Mouse (Mus musculus): ENCODE results near the gene Sephs2. TPM values are rescaled to one million over a fixed set of nuclear protein-coding genes. Genes with fewer than 3 reads are reported as not detected.
"Not testable (repeated sequence)": the region's sequence is repeated elsewhere in the genome, so short reads cannot be mapped to it uniquely, and the experiment has no call there.

The Sephs2 gene
- total RNA-seq, 2 experiments from 2014 or later: 28.5 to 30.0 TPM

DNA sequence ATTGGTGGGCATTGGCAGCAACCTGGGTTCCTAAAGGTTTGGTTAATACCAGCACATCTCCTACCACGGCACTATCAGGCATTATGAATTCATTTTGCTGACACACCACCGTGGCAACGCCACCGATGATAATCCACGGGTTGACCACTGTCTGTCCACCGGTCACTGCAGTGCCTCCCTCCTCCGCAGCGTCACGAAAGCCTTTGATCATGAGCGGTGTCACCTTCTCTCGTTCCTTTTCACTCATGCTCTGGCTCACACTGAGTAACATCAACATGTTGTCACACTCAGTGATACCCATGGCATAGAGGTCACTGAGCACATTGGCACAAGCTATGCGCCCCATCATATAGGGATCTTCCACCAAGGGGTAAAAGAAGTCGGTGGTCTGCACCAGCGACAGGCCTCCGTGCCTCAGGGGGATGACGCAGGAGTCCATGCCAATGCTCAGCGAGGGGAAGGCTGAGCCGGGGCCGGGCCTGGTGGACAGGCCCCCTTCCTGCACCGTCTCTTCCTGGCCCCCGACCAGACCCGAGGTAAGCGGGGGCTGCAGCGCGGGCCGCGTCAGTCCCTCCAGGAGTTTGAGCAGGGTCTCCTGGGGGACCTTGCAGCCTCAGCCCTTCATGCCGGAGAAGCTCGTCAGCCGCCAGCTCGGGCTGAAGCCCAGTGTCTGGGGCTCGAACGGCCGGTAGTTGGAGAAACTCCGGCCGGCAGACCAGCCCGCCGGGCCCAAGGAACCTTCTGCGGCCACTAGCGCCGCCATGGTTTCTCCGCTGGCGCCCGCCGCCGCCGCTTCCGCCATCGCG, 534 bp downstream of the Sephs2 start:
- DNase-seq: peak in 1 of 2 experiments; percentile 22
- intact Hi-C loops (cut with DNase I): no loop called here

DNA sequence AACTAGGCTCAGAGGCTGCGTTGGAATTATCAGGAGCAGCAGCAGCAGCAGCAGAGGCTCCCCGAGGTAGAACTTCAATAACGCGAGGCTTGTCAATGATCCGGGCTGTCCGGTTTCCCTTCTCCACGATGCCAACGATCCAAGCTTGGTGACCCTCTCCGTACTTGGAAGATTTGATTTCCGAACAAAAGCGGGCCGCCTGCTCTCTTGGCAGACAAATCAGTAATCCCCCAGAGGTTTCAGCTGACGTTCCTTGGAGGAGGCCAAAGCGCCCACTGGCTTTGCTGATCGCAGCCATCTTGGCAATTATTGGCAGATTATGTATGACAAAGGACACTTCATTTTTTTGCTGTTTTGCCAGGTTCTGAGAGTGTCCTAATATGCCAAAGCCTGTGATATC, 1.3 kb downstream of the Sephs2 start:
- intact Hi-C loops (cut with DNase I): no loop called here

DNA sequence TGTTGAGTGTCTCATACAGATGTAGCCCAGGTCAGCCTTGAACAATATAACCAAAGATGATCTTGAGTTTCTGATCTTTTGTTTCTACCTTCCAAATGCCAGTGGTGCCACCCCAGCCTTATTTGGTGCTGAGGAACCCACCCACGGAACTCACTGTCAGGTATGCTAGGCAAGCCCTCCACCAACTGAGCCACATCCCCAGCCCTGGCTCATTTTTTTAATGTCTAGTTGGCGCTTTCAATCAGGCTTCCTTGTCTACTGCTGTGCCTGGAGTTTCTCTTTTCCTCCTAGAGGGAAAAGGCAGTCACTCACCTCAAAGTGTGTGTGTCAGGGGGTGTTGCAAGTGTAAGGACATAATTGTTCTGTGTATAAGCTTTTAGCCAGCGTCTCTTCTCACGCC, 2.8 kb downstream of the Sephs2 start:
- intact Hi-C loops (cut with DNase I): no loop called here
- no peak for DNase-seq

More for the DNA sequence above, 1.3 kb downstream of the Sephs2 start:
- DNase-seq: no peak

DNA sequence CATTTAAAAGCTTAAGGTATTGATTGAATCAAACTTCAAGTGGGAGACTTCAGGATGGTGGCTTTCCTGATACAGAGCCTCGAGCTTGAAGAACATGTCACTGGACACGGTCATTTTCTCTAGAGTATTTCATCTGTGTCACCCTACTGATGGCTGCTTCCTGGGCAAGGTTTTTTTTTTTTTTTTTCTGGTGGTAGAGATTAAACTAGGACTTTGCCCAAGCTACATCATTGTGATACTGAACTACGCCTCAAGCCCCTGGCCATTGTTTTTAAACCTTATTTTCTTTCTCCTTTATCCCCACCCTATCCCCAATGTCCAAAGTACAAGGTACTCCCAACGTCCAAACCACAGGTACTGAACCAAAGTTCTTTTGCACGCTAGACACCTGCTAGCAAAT, 3.2 kb downstream of the Sephs2 start:
- intact Hi-C loops (cut with DNase I): no loop called here
- no peak for DNase-seq

DNA sequence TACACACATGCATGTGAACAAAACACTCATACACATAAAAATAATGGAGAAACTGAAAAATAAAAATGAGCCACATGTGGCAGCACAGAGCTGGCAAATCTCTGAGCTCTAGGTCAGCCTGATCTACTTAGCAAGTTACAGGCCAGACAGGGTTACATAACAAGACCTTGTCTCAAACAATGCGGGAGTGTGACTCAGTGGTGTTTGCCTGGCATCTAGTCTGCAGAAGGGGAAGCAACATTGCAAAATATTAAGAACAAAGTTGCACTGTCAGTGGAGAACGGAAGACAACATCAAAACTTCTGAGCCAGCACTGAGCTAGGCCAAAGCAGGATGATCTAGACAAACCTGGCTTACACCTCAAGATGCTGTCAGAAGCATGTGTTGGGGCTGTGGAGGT, 3.6 kb downstream of the Sephs2 start:
- intact Hi-C loops (cut with DNase I): no loop called here
- no peak for DNase-seq

DNA sequence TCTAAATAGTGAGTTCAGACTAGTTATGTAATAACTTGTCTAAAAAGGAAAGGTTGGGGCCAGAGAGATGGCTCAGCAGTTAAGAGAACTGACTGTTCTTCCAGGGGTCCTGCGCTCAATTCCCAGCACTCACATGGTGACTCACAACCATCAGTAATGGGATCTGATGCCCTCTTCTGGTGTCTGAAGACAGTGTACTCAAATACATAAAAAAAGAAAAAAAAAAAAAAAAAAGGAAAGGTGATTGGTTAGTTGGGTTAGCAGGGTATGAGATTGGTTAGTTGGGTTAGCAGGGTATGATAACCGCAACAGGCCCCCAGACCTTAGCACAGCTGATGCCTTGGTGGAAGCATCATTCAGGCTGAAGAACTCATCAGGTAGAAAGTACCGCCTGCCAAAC, 10.3 kb downstream of the Sephs2 start:
- no peak for DNase-seq
- intact Hi-C loops (cut with DNase I): no loop called here

DNA sequence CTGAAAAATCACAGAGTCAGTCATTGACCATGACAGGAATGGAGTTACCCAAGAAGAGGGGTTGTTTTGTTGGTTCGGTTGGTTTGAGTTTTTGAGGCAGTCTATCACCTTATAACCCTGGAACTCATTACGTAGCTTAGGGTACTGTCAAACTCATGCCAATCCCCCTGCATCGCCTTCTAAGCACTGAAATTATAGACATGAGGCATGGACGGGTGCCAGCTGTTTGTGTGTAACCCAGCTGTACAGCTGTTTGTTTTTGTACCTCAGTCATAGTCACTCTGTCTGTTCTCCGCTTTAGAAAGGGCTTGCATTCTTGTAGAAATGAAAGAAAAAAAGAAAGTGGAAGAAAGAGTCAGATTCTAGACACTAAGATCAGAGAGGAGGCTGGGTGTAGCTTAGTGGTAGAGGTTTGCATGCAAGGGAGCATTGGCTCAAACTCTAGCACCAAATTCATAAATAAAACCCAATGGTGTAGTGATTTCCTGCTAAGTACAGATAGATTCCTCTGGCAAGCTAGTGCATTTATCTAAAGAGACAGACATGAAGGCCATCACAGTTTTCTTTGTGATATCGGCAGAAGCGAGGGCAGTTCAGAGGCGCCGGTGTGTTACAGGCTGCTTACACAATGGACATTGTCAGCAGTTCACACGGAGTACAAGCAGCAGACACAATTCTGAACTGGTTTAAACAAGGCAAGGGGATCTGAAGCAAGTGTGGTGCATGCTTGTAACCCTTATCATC, 11.5 kb downstream of the Sephs2 start:
- no peak for DNase-seq
- intact Hi-C loops (cut with DNase I): no loop called here

DNA sequence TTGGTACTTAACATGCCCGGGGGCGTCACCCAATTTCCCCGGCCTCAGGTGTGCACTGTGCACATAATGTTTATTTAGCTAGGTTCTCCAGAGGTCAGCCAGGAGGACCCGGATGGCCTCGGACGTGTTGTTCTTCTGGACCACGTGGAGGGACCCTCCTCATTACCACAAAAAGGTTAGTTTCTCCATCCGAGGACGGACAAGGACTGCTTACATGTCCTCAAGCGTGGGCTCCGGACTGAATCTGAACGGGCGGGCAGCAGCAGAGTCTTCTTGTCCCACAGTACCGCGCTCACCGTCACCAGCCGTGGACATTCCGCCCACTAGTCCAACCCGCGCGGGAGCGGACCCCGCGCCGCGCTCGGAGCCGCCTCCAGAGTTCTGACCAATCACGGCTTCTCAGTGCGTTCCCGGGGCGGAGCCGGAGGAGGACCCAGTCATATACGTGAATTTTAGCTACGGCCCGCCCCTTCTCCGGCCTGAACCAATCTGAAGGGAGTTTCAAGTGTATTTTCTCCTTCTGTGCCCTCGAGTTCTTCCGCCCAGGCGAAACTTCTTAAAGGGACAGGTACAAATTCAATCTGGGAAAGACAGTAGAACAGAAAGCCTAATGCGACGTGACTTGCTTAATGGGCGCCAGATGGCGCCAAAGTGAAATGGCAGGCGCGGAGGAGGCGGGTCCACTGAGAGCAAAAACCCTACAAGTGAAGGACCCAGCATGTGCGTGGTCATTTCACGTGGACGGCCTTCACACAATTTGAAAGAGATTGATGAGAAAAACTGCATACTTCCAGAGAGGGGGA, 13.3 kb downstream of the Sephs2 start, which contains the start of gene Dctpp1:
TSS of gene Dctpp1 (minus strand) at position 401 of the 803 bp plus-strand sequence.
- intact Hi-C loops (cut with DNase I): no loop called here
- DNase-seq: peak; percentile 94 to 95

DNA sequence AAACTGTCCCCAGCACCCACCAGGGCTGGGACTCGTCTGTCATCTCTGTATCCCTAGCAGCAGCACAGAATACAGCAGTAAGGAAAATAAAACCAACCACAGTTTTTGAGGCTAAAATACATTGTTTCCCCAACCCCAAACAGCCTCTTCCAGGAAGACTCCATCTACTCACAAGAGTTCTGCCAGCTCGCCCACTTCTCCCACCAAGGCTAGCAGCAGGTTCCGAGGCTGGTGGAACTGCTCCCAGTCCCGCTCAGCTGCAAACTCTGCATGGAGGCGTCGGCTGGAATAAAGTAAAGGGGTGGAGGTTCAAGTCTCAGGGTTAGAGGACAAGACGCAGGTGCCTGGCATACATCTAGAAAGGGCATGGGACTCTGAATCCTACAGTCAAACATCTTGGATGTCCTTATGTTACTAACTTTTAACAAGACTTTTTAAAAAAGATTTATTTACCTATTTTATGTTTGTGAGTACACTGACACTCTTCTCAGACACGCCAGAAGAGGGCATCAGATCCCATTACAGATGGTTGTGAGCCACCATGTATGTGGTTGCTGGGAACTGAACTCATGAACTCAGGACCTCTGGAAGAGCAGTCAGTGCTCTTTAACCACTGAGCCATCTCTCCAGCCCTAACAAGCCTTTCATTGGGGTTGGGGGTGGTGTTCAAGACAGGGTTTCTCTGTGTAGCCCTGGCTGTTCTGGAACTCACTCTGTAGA, 14.5 kb downstream of the Sephs2 start:
- intact Hi-C loops (cut with DNase I): no loop called here
- no peak for DNase-seq

DNA sequence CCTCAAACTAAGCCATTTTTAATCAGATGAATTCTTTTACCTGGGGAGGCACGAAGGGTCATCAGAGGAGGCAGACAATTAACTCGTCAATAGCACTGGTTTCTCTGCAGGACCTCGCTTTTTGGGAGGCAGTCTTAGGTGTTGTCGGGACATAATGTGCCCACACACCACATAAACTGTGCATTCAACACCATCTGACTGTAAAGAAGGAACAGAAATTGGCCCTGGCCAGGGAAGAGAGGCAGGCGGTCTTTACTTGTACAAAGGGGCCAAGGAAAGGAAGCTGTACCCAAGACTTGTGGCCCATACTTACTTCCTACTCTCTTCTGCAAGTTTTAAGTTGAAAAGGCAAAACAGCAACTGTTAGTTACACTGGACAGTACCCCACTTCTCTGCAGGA, 17.3 kb downstream of the Sephs2 start:
- no peak for DNase-seq
- intact Hi-C loops (cut with DNase I): no loop called here

DNA sequence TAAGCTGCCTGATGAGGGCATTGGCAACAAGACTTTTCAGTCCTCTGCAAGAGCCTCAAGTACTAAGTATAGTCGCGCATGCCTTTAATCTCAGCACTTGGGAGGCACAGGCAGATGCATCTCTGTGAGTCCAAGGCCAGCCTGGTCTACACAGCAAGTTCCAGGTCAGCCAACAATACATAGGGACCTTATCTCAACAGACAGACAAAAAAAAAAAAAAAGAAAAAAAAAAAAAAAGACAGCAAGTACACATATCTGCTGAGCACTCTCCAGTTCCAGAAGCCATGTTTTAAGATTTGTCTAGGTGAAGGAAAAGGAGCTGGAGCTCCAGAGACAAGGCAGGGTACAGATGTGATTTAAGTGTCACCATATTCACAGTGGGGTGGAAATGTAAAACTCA, 17.9 kb downstream of the Sephs2 start:
- intact Hi-C loops (cut with DNase I): no loop called here
- DNase-seq: no peak

DNA sequence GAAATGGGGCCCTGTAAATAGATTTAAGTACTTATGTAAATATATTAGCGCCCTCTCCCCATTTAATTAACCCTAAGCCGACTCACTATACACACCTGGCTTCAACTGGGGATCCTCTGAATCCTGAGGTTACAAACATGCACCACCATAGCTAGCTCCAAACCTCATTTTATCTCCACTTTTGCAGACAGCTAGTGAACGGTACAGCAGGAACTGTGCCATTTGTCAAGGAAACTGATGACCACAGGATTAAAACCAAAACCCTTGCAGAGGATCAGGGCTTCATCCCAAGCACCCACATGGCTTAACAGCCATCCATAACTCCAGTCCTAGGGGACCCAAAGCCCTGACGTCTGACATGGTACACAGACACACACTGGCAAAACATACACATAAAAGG, 18.8 kb downstream of the Sephs2 start:
- intact Hi-C loops (cut with DNase I): no loop called here
- DNase-seq: no peak

DNA sequence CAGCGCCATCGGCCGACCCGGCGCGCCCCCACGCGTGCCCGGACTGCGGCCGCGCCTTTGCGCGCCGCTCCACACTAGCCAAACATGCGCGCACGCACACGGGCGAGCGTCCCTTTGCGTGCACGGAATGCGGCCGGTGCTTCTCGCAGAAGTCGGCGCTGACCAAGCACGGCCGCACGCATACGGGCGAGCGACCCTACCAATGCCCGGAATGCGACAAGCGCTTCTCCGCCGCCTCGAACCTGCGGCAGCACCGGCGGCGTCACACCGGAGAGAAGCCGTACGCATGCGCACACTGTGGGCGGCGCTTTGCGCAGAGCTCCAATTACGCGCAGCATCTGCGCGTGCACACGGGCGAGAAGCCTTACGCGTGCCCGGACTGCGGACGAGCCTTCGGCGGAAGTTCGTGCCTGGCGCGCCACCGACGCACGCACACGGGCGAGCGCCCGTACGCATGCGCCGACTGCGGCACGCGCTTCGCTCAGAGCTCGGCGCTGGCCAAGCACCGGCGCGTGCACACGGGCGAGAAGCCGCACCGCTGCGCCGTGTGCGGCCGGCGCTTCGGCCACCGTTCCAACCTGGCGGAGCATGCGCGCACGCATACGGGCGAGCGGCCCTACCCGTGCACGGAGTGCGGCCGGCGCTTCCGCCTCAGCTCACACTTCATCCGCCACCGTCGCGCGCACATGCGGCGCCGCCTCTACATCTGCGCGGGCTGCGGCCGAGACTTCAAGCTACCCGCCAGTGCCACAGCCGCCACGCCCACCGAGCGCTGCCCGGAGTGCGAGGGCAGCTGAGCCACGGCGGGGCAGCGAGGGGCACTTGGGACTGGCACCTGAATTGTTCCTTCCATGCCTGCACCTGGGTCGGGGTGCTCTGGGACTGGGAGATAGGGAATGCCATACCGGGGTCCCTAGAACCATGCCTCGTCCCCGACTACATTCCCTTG, 19.8 kb downstream of the Sephs2 start:
- intact Hi-C loops (cut with DNase I): no loop called here
- DNase-seq: peak; percentile 91

DNA sequence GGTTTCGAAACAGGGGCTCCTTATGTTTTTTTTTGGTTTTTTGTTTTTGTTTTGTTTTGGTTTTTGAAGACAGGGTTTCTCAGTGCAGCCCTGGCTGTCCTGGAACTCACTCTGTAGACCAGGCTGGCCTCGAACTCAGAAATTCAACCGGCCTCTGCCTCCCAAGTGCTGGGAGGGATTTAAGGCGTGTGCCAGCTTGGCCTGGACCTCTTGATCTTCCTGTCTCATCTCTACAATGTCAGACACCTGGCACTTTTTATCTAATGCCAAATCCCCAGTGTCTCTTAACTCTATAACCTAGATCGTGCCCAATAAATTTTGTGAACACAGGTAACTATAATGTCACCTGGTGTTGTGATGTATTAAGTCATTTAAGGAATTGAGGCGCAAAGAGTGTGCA, 20.5 kb downstream of the Sephs2 start:
- intact Hi-C loops (cut with DNase I): no loop called here
- no peak for DNase-seq

DNA sequence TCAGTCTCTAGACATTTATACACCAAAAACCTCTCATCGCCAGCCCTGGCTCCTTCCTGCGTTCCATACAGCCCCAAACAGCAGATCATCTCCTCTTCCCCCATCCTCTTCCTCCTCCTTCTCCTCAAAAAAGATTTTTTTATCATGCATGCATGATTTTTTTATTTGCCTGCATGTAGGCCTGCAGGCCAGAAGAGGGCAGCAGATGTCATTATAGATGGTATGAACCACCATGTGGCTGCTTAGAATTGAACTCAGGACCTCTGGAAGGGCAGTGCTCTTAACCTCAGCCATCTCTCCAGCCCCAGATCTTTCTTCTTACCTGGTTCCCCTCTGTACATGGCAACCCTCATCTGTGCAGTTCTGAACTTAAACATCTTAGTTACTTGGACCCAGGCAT, 21.4 kb downstream of the Sephs2 start:
- intact Hi-C loops (cut with DNase I): no loop called here
- DNase-seq: no peak

DNA sequence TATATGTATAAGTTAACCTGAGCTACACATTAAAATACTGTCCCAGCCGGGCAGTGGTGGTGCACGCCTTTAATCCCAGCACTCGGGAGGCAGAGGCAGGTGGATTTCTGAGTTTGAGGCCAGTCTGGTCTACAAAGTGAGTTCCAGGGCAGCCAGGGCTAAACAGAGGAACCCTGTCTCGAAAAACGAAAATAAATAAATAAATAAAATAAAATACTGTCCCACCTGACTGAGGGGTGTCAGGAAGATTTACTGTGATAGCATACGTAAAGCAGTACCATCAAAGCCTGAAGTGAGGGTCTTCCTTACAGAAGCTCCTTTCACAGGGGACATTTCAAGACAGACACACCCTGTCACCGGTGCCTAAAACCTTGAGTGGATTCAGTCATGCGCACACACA, 23.3 kb downstream of the Sephs2 start:
- intact Hi-C loops (cut with DNase I); DNase-seq: not testable (repeated sequence)

DNA sequence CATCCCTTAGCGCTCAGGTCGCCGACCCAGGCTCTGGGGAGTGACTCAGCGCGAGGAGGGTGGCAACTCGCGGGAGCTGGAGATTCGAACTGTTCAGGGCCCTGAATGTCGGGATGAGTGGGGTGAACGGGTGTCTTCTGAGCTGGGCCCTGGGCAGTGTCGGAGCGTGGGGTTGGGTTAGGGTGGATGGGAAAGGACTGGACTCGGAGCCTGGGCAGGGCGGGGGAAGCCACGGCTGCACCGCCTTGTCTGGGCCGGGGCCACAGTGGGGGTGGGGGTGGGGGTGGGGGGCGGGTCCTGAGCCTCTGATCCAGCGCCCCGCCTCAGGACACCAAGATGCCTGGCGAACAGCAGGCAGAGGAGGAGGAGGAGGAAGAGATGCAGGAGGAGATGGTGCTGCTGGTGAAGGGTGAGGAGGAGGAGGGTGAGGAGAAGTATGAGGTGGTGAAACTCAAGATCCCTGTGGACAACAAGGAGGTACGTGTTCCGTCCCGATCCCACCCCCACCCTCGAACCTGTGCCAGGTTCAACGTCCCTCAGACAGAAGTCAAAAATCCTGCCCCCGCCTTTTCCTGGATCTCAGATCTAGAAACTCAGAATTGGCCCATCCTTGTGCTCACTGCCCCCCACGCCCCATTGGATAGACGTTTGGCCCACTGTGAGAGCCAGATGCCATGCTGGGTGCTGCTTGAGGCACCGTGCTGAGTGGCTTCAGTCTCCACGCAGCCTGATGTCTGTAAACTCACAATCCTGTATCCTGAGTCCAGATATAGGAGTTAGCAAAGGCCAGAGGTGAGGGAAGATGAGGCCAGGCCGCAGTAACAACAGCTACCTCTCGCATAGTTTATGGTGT, 29.0 kb downstream of the Sephs2 start:
- peak in 1 of 2 experiments; percentile 54 for DNase-seq
- intact Hi-C loops (cut with DNase I): no loop called here

DNA sequence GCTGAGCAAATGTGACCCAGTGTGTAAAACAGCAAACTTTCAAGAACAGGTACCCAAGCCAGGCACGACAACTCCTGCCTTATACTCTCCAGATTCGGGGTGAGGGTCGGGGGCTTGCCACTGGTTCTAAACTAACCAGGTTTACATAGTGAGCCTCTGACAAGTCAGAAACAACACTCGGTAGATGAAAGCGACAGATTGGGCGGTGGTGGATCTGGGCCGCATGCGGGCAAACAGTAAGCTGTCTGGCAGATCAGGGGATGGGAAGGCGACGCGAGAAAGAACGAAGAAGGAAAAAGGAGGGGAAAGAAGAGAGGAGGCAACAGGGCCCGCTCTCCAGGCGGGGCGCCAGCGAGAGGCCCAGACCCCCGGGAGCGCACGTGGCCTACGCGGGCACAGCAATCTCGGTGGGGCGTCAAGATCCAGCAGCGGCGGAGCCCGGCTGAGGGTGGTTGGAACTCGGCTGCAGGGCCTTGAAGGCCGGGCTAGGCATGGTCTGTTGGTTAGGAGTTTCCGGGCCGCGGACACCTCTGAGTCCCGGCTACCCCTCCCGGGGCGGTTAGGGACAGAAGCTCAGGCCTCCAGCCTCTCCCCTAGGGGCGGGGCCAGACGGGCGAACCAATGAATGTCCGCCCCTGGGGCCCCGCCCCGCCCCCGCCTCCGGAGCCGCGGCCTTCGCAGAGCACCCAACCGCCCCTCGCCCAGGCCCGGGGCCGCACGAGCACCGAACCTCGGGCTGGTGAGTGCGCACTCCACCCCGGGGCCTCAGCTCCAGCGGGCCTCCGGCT, 29.8 kb downstream of the Sephs2 start, which contains the start of gene Zfp771:
TSS of gene Zfp771 (plus strand) at position 405 of the 788 bp plus-strand sequence.
- peak; percentile 91 to 97 for DNase-seq
- intact Hi-C loops (cut with DNase I): no loop called here

Data from gastrocnemius, postnatal 36 days (tissue).